Comparison of ENCODE assay signal across 22 mouse cellular contexts in the genomic region with DNA sequence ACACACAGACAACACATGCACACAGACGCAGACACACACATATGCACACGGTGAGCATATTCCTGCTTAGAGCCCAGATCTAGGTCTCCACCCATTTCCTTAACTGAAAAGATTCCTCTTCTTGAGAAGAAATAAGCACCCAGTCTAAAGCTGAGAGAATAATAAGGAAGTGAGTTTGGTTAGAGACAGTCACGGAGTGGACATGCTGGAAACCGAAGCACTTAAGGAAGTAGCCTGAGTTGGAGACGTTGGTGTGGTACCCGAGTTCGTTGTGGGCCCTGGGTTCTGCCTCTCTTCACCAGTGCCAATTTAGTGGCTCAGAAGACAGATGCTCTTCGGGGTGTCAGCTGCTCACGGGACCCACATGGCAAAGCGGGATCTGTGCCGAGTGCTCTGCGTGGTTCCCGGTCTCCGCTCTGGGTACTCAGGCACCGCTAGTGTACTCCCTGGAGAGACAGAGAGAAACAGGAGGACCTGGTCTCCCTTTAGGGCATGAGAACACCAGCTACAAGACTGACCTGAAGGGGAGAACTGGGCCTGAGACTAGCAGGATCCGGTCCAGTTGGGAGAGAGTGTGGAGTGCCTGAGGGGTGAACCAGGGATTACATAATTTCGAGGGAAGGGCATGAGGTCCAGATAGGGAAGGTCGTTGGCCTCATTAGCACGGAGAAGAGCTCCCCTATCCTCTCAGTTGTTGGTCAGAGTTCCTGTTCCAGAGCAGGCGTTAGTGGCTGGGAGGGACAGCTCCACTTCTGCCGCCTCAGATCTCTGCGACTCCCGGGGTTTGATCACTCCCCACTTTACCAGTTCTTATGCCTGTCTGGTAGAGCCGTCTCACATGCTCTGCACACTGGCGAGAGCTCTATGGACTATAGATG. TPM values are rescaled to one million over a fixed set of nuclear protein-coding genes. Genes with fewer than 3 reads are reported as not detected.
DNase-seq lines count a peak whose midpoint lies in the region; ATAC-seq and TF ChIP-seq lines count a peak whose summit lies in the region.
"Had no signal": no experiment of that assay in that cellular context is flagged by ENCODE, and none has a peak within 500 bp of the region (broad histone marks: within the 10 kb centered on the region; RNA-seq: fewer than 3 reads in every experiment).

No protein-coding gene starts in this region.

- 0 out of 2 replicates have a peak overlapping the region, but pooled peaks have one; percentile 18 for H3K27ac ChIP-seq in layer of hippocampus, adult 2 months
- H3K27ac ChIP-seq in liver, embryonic 16.5 days (ENCODE audit: low read length) = peak overlapping the region; percentile 55
- H3K27ac ChIP-seq in small intestine, adult 2 months (ENCODE audit: insufficient read depth, low read depth, low read length) = peak overlapping the region; percentile 24; the same call in 1 of the 2 replicates
- H3K27ac ChIP-seq in hindbrain, embryonic 14.5 days = no peak overlapping the region
- H3K27ac ChIP-seq: heart, embryonic 10.5 days; hindbrain, postnatal 0 days; limb, embryonic 15.5 days; midbrain, embryonic 12.5 days; stomach, postnatal 0 days had no signal

- H3K36me3 ChIP-seq in liver, embryonic 16.5 days (ENCODE audit: control insufficient read depth, insufficient read depth) = no peaks in the 10 kb centered on the region
- no peaks in the 10 kb centered on the region for H3K36me3 ChIP-seq in small intestine, adult 2 months (ENCODE audit: control insufficient read depth, insufficient read depth, low read length)
- H3K36me3 ChIP-seq in hindbrain, embryonic 14.5 days (replicated peaks; ENCODE audit: control insufficient read depth, insufficient read depth) = no peaks in the 10 kb centered on the region
- H3K36me3 ChIP-seq: heart, embryonic 10.5 days; limb, embryonic 15.5 days; midbrain, embryonic 12.5 days had no signal

- 49% methylated on average over 25 of the region's 25 CpGs for WGBS in liver, embryonic 16.5 days (ENCODE audit: insufficient replicate concordance)
- 69% methylated on average over 25 of the region's 25 CpGs for WGBS in small intestine, adult 2 months
- WGBS in hindbrain, embryonic 14.5 days = 86% methylated on average over 25 of the region's 25 CpGs

- TF ChIP-seq POLR2A in small intestine, adult 2 months (IDR thresholded peaks at IDR 0.05; ENCODE audit: low read depth, low read length) = no peak

- no peak overlapping the region for H3K4me2 ChIP-seq in liver, embryonic 16.5 days (ENCODE audit: low read depth, low read length)
- no peak overlapping the region for H3K4me2 ChIP-seq in hindbrain, embryonic 14.5 days (replicated peaks)
- H3K4me2 ChIP-seq: limb, embryonic 15.5 days; midbrain, embryonic 12.5 days had no signal

- no peak overlapping the region for H3K9ac ChIP-seq in liver, embryonic 16.5 days (ENCODE audit: low read depth, low read length)
- no peak overlapping the region for H3K9ac ChIP-seq in hindbrain, embryonic 14.5 days
- H3K9ac ChIP-seq: limb, embryonic 15.5 days; midbrain, embryonic 12.5 days had no signal

- no peaks in the 10 kb centered on the region for H3K4me1 ChIP-seq in liver, embryonic 16.5 days (ENCODE audit: control insufficient read depth, low read depth, low read length)
- H3K4me1 ChIP-seq in small intestine, adult 2 months (ENCODE audit: control insufficient read depth, insufficient read depth, insufficient read length, low read length) = no peaks in the 10 kb centered on the region
- H3K4me1 ChIP-seq in hindbrain, embryonic 14.5 days (replicated peaks; ENCODE audit: control insufficient read depth, insufficient read depth, low read length) = no peaks in the 10 kb centered on the region
- H3K4me1 ChIP-seq: heart, embryonic 10.5 days; limb, embryonic 15.5 days; midbrain, embryonic 12.5 days had no signal

- TF ChIP-seq CTCF in layer of hippocampus, adult 2 months (conservative IDR thresholded peaks at IDR 0.05) = no peak
- no peak for TF ChIP-seq CTCF in small intestine, adult 2 months (IDR thresholded peaks at IDR 0.05; ENCODE audit: extremely low read depth, insufficient read length, insufficient replicate concordance, low read depth, low read length)

- H3K4me3 ChIP-seq in layer of hippocampus, adult 2 months = no peak overlapping the region
- no peak overlapping the region for H3K4me3 ChIP-seq in liver, embryonic 16.5 days (ENCODE audit: low read depth, low read length)
- no peak overlapping the region; the same call in 1 of the 2 replicates for H3K4me3 ChIP-seq in small intestine, adult 2 months (ENCODE audit: low read depth, low read length)
- H3K4me3 ChIP-seq in hindbrain, embryonic 14.5 days (replicated peaks; ENCODE audit: low read length) = no peak overlapping the region
- H3K4me3 ChIP-seq: heart, embryonic 10.5 days; limb, embryonic 15.5 days; midbrain, embryonic 12.5 days had no signal

- no peak for ATAC-seq in liver, embryonic 16.5 days (ENCODE audit: low read depth)
- no peak for ATAC-seq in hindbrain, embryonic 14.5 days (ENCODE audit: low FRiP score)
- ATAC-seq: hindbrain, postnatal 0 days; Patski had no signal

- H3K27me3 ChIP-seq in liver, embryonic 16.5 days (ENCODE audit: control insufficient read depth, insufficient read depth, low read depth, low read length) = no peaks in the 10 kb centered on the region
- H3K27me3 ChIP-seq in small intestine, adult 2 months (ENCODE audit: control insufficient read depth, insufficient read depth, low read length) = no peaks in the 10 kb centered on the region
- H3K27me3 ChIP-seq in hindbrain, embryonic 14.5 days (ENCODE audit: control insufficient read depth, insufficient read depth, low read length) = no peaks in the 10 kb centered on the region
- H3K27me3 ChIP-seq: limb, embryonic 15.5 days; midbrain, embryonic 12.5 days; Patski had no signal

- no peaks in the 10 kb centered on the region for H3K9me3 ChIP-seq in liver, embryonic 16.5 days (replicated peaks; ENCODE audit: control insufficient read depth, low read length)
- H3K9me3 ChIP-seq in hindbrain, embryonic 14.5 days (ENCODE audit: control insufficient read depth, low read length) = 0 out of 2 replicates have a peak, but pooled peaks cover 4% of the 10 kb centered on the region
- H3K9me3 ChIP-seq: heart, embryonic 10.5 days; limb, embryonic 15.5 days; midbrain, embryonic 12.5 days had no signal

- intact Hi-C loops in left cerebral cortex, postnatal 14 days (cut with DNase I) = loop anchor here (5.0 kb wide), 1 partner anchor 38 kb away; a partner anchor contains a TSS

- DNase-seq in layer of hippocampus, adult 2 months (ENCODE audit: low spot score in 2 of 2) = no peak
- DNase-seq in layer of hippocampus, postnatal 25 days (ENCODE audit: extremely low spot score in 1 of 2, low spot score in 1 of 2) = no peak
- DNase-seq in thymus, postnatal 4 days = peak; percentile 6
- no peak for DNase-seq in thymus, postnatal 14 days
- no peak for DNase-seq in left cerebral cortex, postnatal 14 days (ENCODE audit: low spot score in 2 of 2)
- no peak for DNase-seq in hindbrain, embryonic 14.5 days (ENCODE audit: low spot score)
- DNase-seq: cerebellum, adult 18-20 months; gastrocnemius, postnatal 10 days; kidney, adult 18-20 months; kidney, postnatal 10 days; layer of hippocampus, adult 9-11 months; right cerebral cortex, adult 18-20 months; spleen, adult 18-20 months had no signal

RNA-seq across cellular contexts. Expression of a gene that starts 11.2 kb away (rescaled TPM):
- 10 to 100 TPM in 1 of 2 experiments, 1 to 10 TPM in 1; 7.1 to 10.8 TPM for total RNA-seq in layer of hippocampus, adult 2 months (2021)
- total RNA-seq in layer of hippocampus, postnatal 25 days (2021) = 1 to 10 TPM; 8.0 to 9.7 TPM
- 48.9 and 61.7 TPM in 2 replicates for polyA plus RNA-seq in liver, embryonic 16.5 days (2015; fragmentation: Nextera tagmentation; extraction: Ambion mirVana)
- polyA plus RNA-seq in small intestine, adult 2 months (2012; rRNA removed) = 8.0 and 15.8 TPM in 2 replicates
- total RNA-seq in left cerebral cortex, postnatal 14 days (2021) = 1 to 10 TPM; 9.7 to 9.8 TPM
- 39.1 and 43.4 TPM in 2 replicates for polyA plus RNA-seq in hindbrain, embryonic 14.5 days (2014; fragmentation: Nextera tagmentation; extraction: Ambion mirVana)

RNA-seq across cellular contexts. Expression of a gene that starts 27.6 kb away (rescaled TPM):
- total RNA-seq in layer of hippocampus, adult 2 months (2021) = not detected
- under 1 TPM in 1 of 2 experiments, not detected in 1; 0.10 TPM for total RNA-seq in layer of hippocampus, postnatal 25 days (2021)
- polyA plus RNA-seq in liver, embryonic 16.5 days (2015; fragmentation: Nextera tagmentation; extraction: Ambion mirVana) = 0.38 and 0.40 TPM in 2 replicates
- 5.4 and 8.2 TPM in 2 replicates for polyA plus RNA-seq in small intestine, adult 2 months (2012; rRNA removed)
- not detected for total RNA-seq in left cerebral cortex, postnatal 14 days (2021)
- polyA plus RNA-seq in hindbrain, embryonic 14.5 days (2014; fragmentation: Nextera tagmentation; extraction: Ambion mirVana) = not detected in 2 replicates
- total RNA-seq: left cerebral cortex, postnatal 10 days had no signal
- polyA plus RNA-seq: midbrain, embryonic 12.5 days; Patski had no signal

RNA-seq across cellular contexts. Expression of a gene that starts 31.7 kb away (rescaled TPM):
- total RNA-seq in layer of hippocampus, adult 2 months (2021) = 10 to 100 TPM; 12.8 to 13.2 TPM
- 10 to 100 TPM; 13.5 to 14.7 TPM for total RNA-seq in layer of hippocampus, postnatal 25 days (2021)
- 0.34 and 0.39 TPM in 2 replicates for polyA plus RNA-seq in liver, embryonic 16.5 days (2015; fragmentation: Nextera tagmentation; extraction: Ambion mirVana)
- polyA plus RNA-seq in small intestine, adult 2 months (2012; rRNA removed) = 1.2 and 1.6 TPM in 2 replicates
- total RNA-seq in left cerebral cortex, postnatal 14 days (2021) = 10 to 100 TPM; 16.7 to 17.0 TPM
- polyA plus RNA-seq in hindbrain, embryonic 14.5 days (2014; fragmentation: Nextera tagmentation; extraction: Ambion mirVana) = 20.2 and 21.0 TPM in 2 replicates

RNA-seq across cellular contexts. Expression of a gene that starts 38.0 kb away (rescaled TPM):
- total RNA-seq in layer of hippocampus, adult 2 months (2021) = 1 to 10 TPM; 3.3 to 3.5 TPM
- total RNA-seq in layer of hippocampus, postnatal 25 days (2021) = 1 to 10 TPM; 3.2 to 3.5 TPM
- polyA plus RNA-seq in liver, embryonic 16.5 days (2015; fragmentation: Nextera tagmentation; extraction: Ambion mirVana) = 0.08 and 0.26 TPM in 2 replicates
- polyA plus RNA-seq in small intestine, adult 2 months (2012; rRNA removed) = 1.4 and 2.1 TPM in 2 replicates
- 1 to 10 TPM; 8.4 to 8.8 TPM for total RNA-seq in left cerebral cortex, postnatal 14 days (2021)
- 1.9 and 2.5 TPM in 2 replicates for polyA plus RNA-seq in hindbrain, embryonic 14.5 days (2014; fragmentation: Nextera tagmentation; extraction: Ambion mirVana)
